8 mouse cellular contexts compared by ENCODE assay signal in genomic region chr7:27437544-27437943, GRCm38 (mm10). TPM values are rescaled to one million over a fixed set of nuclear protein-coding genes. Genes with fewer than 3 reads are reported as not detected.
DNase-seq lines count a peak whose midpoint lies in the region; ATAC-seq and TF ChIP-seq lines count a peak whose summit lies in the region.

No protein-coding gene starts in this region.

- intact Hi-C loops in gastrocnemius, postnatal 36 days (cut with DNase I) = no loop called here

- H3K4me1 ChIP-seq in liver, embryonic 14.5 days (replicated peaks; ENCODE audit: control insufficient read depth in 2 of 2, insufficient read depth in 2 of 2, low read length in 1 of 2) = peaks cover 0 to 4% of the 10 kb centered on the region in 2 experiments; a peak in 2 of 4 replicates
- no peaks in the 10 kb centered on the region for H3K4me1 ChIP-seq in midbrain, embryonic 13.5 days (replicated peaks)

- WGBS in liver, embryonic 14.5 days (ENCODE audit: insufficient replicate concordance) = 38% methylated on average over 5 of the region's 5 CpGs
- 60% methylated on average over 5 of the region's 5 CpGs for WGBS in midbrain, embryonic 13.5 days

- peaks cover 28% of the 10 kb centered on the region for H3K27me3 ChIP-seq in liver, embryonic 14.5 days (ENCODE audit: control insufficient read depth, insufficient read depth, low read length)
- H3K27me3 ChIP-seq in midbrain, embryonic 13.5 days = peaks cover 28% of the 10 kb centered on the region

- no peak overlapping the region for H3K9ac ChIP-seq in liver, embryonic 14.5 days (replicated peaks)
- no peak overlapping the region for H3K9ac ChIP-seq in midbrain, embryonic 13.5 days (replicated peaks)

- no peaks in the 10 kb centered on the region; the same call in 1 of the 2 replicates for H3K9me3 ChIP-seq in liver, embryonic 14.5 days (ENCODE audit: control insufficient read depth, low read length)
- 0 out of 2 replicates have a peak, but pooled peaks cover 11% of the 10 kb centered on the region for H3K9me3 ChIP-seq in midbrain, embryonic 13.5 days

- no peak overlapping the region for H3K27ac ChIP-seq in liver, embryonic 14.5 days
- no peak overlapping the region for H3K27ac ChIP-seq in midbrain, embryonic 13.5 days

- no peak overlapping the region for H3K4me2 ChIP-seq in liver, embryonic 14.5 days (ENCODE audit: low read depth)
- no peak overlapping the region for H3K4me2 ChIP-seq in midbrain, embryonic 13.5 days (replicated peaks)

- peak; percentile 88 for TF ChIP-seq CTCF in liver, embryonic 14.5 days (IDR thresholded peaks at IDR 0.05; ENCODE audit: low read depth)

- no peak for TF ChIP-seq EP300 in liver, embryonic 14.5 days (IDR thresholded peaks at IDR 0.05; ENCODE audit: low read depth)

- ATAC-seq in liver, embryonic 14.5 days (ENCODE audit: insufficient read depth) = peak; percentile 47; the same call in 1 of the 2 replicates
- ATAC-seq in midbrain, embryonic 13.5 days = no peak

- no peaks in the 10 kb centered on the region for H3K36me3 ChIP-seq in liver, embryonic 14.5 days (replicated peaks; ENCODE audit: control insufficient read depth, insufficient read depth, low read depth)
- H3K36me3 ChIP-seq in midbrain, embryonic 13.5 days = peaks cover 12% of the 10 kb centered on the region

- no peak overlapping the region for H3K4me3 ChIP-seq in liver, embryonic 14.5 days (ENCODE audit: insufficient read depth in 1 of 2, low read depth in 2 of 2, low read length in 2 of 2)
- no peak overlapping the region for H3K4me3 ChIP-seq in midbrain, embryonic 13.5 days (replicated peaks)

- DNase-seq in cerebellum, postnatal 36 days = peak; percentile 20
- DNase-seq in cerebellum, adult 9-11 months = no peak
- peak; percentile 81 for DNase-seq in A20 (ENCODE audit: low read depth, low spot score)
- DNase-seq in adrenal gland, postnatal 36 days = peak; percentile 36 to 57
- DNase-seq in liver, embryonic 14.5 days (ENCODE audit: low read depth in 3 of 3, low spot score in 3 of 3) = peak in 2 of 3 experiments; percentile 45 to 58
- DNase-seq in thymus, postnatal 25 days = peak; percentile 53
- DNase-seq in gastrocnemius, postnatal 36 days = no peak

RNA-seq across cellular contexts. Expression of gene Sptbn4, which starts 9.9 kb away (rescaled TPM):
- total RNA-seq in adrenal gland, postnatal 36 days (2021) = under 1 TPM; 0.59 to 0.83 TPM
- 0.06 TPM in 2 replicates for polyA plus RNA-seq in liver, embryonic 14.5 days (2012; rRNA removed)
- 0.05 and 0.06 TPM in 2 replicates for polyA plus RNA-seq in liver, embryonic 14.5 days (2014; fragmentation: Nextera tagmentation; extraction: Ambion mirVana)
- polyA plus RNA-seq in midbrain, embryonic 13.5 days (2015; fragmentation: Nextera tagmentation; extraction: Ambion mirVana) = 1.1 and 2.2 TPM in 2 replicates
- under 1 TPM in 1 of 2 experiments, not detected in 1; 0.03 TPM for total RNA-seq in gastrocnemius, postnatal 36 days (2021)

RNA-seq across cellular contexts. Expression of gene Blvrb, which starts 10.2 kb away (rescaled TPM):
- total RNA-seq in adrenal gland, postnatal 36 days (2021) = 10 to 100 TPM; 42.4 to 45.6 TPM
- polyA plus RNA-seq in liver, embryonic 14.5 days (2012; rRNA removed) = 673 and 878 TPM in 2 replicates
- 1,114 and 1,162 TPM in 2 replicates for polyA plus RNA-seq in liver, embryonic 14.5 days (2014; fragmentation: Nextera tagmentation; extraction: Ambion mirVana)
- polyA plus RNA-seq in midbrain, embryonic 13.5 days (2015; fragmentation: Nextera tagmentation; extraction: Ambion mirVana) = 14.8 and 16.1 TPM in 2 replicates
- 10 to 100 TPM; 10.9 to 12.7 TPM for total RNA-seq in gastrocnemius, postnatal 36 days (2021)

RNA-seq across cellular contexts. Expression of gene Sertad3, which starts 36.0 kb away (rescaled TPM):
- total RNA-seq in adrenal gland, postnatal 36 days (2021) = 10 to 100 TPM; 15.9 to 16.3 TPM
- polyA plus RNA-seq in liver, embryonic 14.5 days (2012; rRNA removed) = 22.6 and 24.0 TPM in 2 replicates
- 22.5 and 25.3 TPM in 2 replicates for polyA plus RNA-seq in liver, embryonic 14.5 days (2014; fragmentation: Nextera tagmentation; extraction: Ambion mirVana)
- 12.4 and 12.6 TPM in 2 replicates for polyA plus RNA-seq in midbrain, embryonic 13.5 days (2015; fragmentation: Nextera tagmentation; extraction: Ambion mirVana)
- total RNA-seq in gastrocnemius, postnatal 36 days (2021) = 1 to 10 TPM; 4.5 to 5.3 TPM

RNA-seq across cellular contexts. Expression of gene Sertad1, which starts 49.2 kb away (rescaled TPM):
- total RNA-seq in adrenal gland, postnatal 36 days (2021) = 10 to 100 TPM; 30.0 to 38.4 TPM
- polyA plus RNA-seq in liver, embryonic 14.5 days (2012; rRNA removed) = 9.9 and 13.5 TPM in 2 replicates
- 19.7 and 20.3 TPM in 2 replicates for polyA plus RNA-seq in liver, embryonic 14.5 days (2014; fragmentation: Nextera tagmentation; extraction: Ambion mirVana)
- 8.2 and 8.5 TPM in 2 replicates for polyA plus RNA-seq in midbrain, embryonic 13.5 days (2015; fragmentation: Nextera tagmentation; extraction: Ambion mirVana)
- total RNA-seq in gastrocnemius, postnatal 36 days (2021) = 1 to 10 TPM; 7.1 to 8.8 TPM

Comparison
In these comparisons a context has a peak if more than half of its experiments do, and no peak if none do; other contexts are left out.
1. DNase-seq: peak in cerebellum, postnatal 36 days (2 of 2), A20 (single experiment), adrenal gland, postnatal 36 days (2 of 2), liver, embryonic 14.5 days (2 of 3) and thymus, postnatal 25 days (single experiment); none in cerebellum, adult 9-11 months (single experiment) and gastrocnemius, postnatal 36 days (0 of 2).